14 mouse cellular contexts compared by ENCODE assay signal in the genomic region with DNA sequence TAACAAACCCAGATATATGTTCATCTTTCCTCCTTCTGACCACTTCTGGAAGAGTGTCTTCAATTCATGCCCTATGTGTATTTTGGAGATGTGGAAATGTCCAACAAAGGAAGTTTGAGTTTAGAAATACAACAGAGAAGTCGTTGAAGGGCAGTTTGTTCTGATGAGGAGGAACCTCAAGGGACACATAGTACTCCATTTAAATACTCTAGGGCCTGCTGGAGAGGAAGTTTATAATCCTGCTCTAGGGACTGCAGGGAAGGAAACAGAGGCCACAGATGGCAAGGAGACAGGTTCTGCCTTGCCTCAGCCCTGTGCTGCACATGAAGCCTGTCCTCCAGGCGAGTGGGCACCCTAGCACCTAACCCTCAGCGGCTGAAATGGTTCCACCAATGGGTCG.
"Had no signal": no experiment of that assay in that cellular context is flagged by ENCODE, and none has a peak within 500 bp of the region (broad histone marks: within the 10 kb centered on the region; RNA-seq: fewer than 3 reads in every experiment).

No protein-coding gene starts in this region.

- H3K4me2 ChIP-seq: intestine, embryonic 15.5 days; limb, embryonic 12.5 days; midbrain, embryonic 15.5 days; stomach, embryonic 15.5 days had no signal

- H3K27me3 ChIP-seq: intestine, embryonic 15.5 days; limb, embryonic 12.5 days; midbrain, embryonic 15.5 days; stomach, embryonic 15.5 days had no signal

- H3K9me3 ChIP-seq: intestine, embryonic 15.5 days; limb, embryonic 12.5 days; midbrain, embryonic 10.5 days; midbrain, embryonic 15.5 days; stomach, embryonic 15.5 days had no signal

- ATAC-seq: intestine, embryonic 15.5 days; midbrain, embryonic 15.5 days had no signal

- H3K36me3 ChIP-seq: intestine, embryonic 15.5 days; limb, embryonic 12.5 days; midbrain, embryonic 10.5 days; stomach, embryonic 15.5 days had no signal

- H3K27ac ChIP-seq: intestine, embryonic 15.5 days; layer of hippocampus, adult 2 months; limb, embryonic 12.5 days; midbrain, embryonic 10.5 days; midbrain, embryonic 15.5 days; stomach, embryonic 15.5 days had no signal

- H3K4me3 ChIP-seq: intestine, embryonic 15.5 days; layer of hippocampus, adult 2 months; limb, embryonic 12.5 days; midbrain, embryonic 10.5 days; midbrain, embryonic 15.5 days; stomach, embryonic 15.5 days had no signal

- H3K4me1 ChIP-seq: intestine, embryonic 15.5 days; limb, embryonic 12.5 days; midbrain, embryonic 10.5 days; midbrain, embryonic 15.5 days; stomach, embryonic 15.5 days had no signal

- DNase-seq: kidney, adult 18-20 months; kidney, postnatal 10 days; kidney, postnatal 4 days; lung, adult 2 months; lung, postnatal 10 days; lung, postnatal 4 days; right cerebral cortex, postnatal 14 days; thymus, postnatal 36 days had no signal

- H3K9ac ChIP-seq: intestine, embryonic 15.5 days; limb, embryonic 12.5 days; midbrain, embryonic 15.5 days; stomach, embryonic 15.5 days had no signal
